Mouse (Mus musculus): Measurements from ENCODE around the gene Serpina3n. TPM values are rescaled to one million over a fixed set of nuclear protein-coding genes. Genes with fewer than 3 reads are reported as not detected.
"Not testable (repeated sequence)": the region's sequence is repeated elsewhere in the genome, so short reads cannot be mapped to it uniquely, and the experiment has no call there.

Gene Serpina3n
- total RNA-seq, 2 experiments from 2014 or later, result 23.3 to 28.2 TPM

- DNase-seq (ENCODE audit: low spot score in 2 of 2), result no peak
These were observed 26.7 kb downstream of the Serpina3n start for GRCm38 (mm10) chr12:104433214-104433613.

DNA sequence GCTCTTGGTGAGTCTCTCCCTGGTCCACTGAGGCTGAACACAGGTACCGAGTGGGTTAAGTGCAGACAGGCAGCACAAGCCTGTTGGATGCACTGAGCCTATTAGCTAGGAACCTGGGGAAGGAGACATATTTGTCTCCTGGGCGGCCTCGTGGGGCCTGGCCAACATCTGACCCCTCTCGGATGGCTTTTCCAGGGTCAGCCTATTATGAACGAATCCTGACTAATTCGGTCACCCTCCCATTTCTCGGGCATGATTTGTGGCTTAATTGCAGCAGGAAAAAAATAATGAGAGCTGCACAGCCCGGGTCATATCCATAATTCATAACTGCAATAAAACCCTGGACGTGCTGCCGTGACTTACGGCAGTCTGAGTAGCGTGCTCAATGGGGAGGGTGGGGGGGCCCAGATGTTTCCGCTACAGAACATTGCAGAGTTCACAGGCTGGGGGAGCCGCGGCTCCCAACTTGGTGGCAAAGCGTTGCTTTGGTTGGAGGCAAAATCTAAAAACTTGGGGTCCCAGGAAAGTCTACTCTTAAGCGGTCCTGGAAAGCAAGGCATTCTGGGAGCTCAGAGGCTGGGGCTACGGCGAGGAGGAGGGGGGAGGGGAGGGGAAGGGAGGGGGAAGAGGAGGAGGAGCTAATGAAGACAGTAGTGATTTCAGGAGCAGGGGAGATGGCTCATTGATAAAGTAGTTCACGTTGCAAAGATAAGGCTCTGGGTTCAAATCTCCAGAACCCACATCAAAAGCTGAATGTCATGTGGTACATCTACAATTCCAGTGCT lies 27.6 kb downstream of the Serpina3n start:
- no peak for DNase-seq (ENCODE audit: low spot score in 2 of 2)

- peak; percentile 96 to 97 for DNase-seq (ENCODE audit: low spot score in 2 of 2)
These were observed 33.7 kb downstream of the Serpina3n start for GRCm38 (mm10) chr12:104440087-104440760.

GRCm38 (mm10) chr12:104443716-104444115 lies 37.2 kb downstream of the Serpina3n start:
- no peak for DNase-seq (ENCODE audit: low spot score in 2 of 2)

GRCm38 (mm10) chr12:104447056-104447455 lies 40.5 kb downstream of the Serpina3n start:
- DNase-seq (ENCODE audit: low spot score in 2 of 2), result not testable (repeated sequence)

DNA sequence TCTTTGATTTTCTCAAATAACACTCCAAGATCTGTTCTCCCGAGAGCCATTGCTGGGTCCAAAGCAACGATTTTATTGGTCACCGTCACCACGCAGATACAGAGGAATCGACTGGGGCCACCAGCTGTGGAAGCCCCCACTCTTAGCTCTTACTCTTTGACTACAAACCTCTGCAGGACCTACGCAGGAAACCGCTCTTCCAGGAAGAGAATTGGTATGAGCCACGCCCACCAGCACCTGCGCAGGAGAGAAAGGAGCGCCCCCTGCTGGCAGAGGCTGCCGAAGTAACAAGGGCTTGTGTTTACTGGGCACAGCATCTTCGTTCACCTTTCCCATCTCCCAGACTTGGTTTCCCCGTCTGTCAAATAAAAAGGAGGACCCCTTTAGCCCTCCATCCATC lies 41.6 kb downstream of the Serpina3n start:
- DNase-seq (ENCODE audit: low spot score in 2 of 2), result peak in 1 of 2 experiments; percentile 46

GRCm38 (mm10) chr12:104450257-104450656 lies 43.7 kb downstream of the Serpina3n start:
- no peak for DNase-seq (ENCODE audit: low spot score in 2 of 2)

DNA sequence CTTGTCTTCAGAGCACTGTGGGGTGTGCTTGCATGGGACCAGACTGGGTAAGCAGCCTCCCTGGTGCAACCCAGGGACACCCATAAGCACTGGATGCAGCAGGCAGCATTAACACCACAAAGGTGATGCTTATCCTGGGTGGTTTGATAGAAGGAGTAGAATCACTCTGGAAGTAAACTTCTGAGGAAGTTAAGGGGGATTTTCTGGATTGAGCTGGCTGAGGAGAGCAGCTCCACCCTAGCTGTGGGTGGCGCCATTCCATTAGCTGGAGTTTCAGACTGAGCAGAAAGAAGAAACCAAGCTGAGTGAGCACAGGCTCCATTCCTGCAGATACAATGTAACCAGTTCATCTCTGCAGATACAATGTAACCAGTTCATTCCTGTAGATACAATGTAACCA lies 46.5 kb downstream of the Serpina3n start:
- DNase-seq (ENCODE audit: low spot score in 2 of 2), result no peak

- no peak for DNase-seq (ENCODE audit: low spot score in 2 of 2)
These were observed 52.8 kb downstream of the Serpina3n start for GRCm38 (mm10) chr12:104459377-104459776.

GRCm38 (mm10) chr12:104461372-104461771 lies 54.8 kb downstream of the Serpina3n start:
- DNase-seq (ENCODE audit: low spot score in 2 of 2), result no peak

Other genes with a start within 250 kb of the Serpina3n start
- not detected for gene Serpina3f, start 192.2 kb upstream of the Serpina3n start, total RNA-seq (2021)
- 1 to 10 TPM in 1 of 2 experiments, under 1 TPM in 1; 0.78 to 1.2 TPM for gene Serpina3g, start 170.5 kb upstream of the Serpina3n start, total RNA-seq (2021)
- not detected for gene Serpina3i, start 143.6 kb upstream of the Serpina3n start, total RNA-seq (2021)
- not detected for gene Serpina3j, start 92.2 kb upstream of the Serpina3n start, total RNA-seq (2021)
- gene Serpina3k, start 68.2 kb upstream of the Serpina3n start, total RNA-seq (2021), result not detected
- not detected for gene Serpina3m, start 68.2 kb upstream of the Serpina3n start, total RNA-seq (2021)
- not detected for gene Gsc, start 66.6 kb downstream of the Serpina3n start, total RNA-seq (2021)

Measured in layer of hippocampus, postnatal 10 days (tissue).